Mouse (Mus musculus): Measurements from ENCODE around the gene Gm5269. TPM values are rescaled to one million over a fixed set of nuclear protein-coding genes. Genes with fewer than 3 reads are reported as not detected.

Gm5269 gene
- polyA plus RNA-seq, 2 experiments: 0.25 TPM; not detected in 1

GRCm38 (mm10) chr1:45917136-45917803 lies 27.2 kb upstream of the Gm5269 start:
- Histone ChIP-seq H3K27me3 (ENCODE audit: control insufficient read depth, insufficient read depth, low read length) (no peaks in the 10 kb centered on the region), H3K4me3 (ENCODE audit: insufficient read depth in 1 of 2, low read depth in 2 of 2, low read length in 2 of 2) (no peak overlapping the region), H3K36me3 (replicated peaks; ENCODE audit: control insufficient read depth, insufficient read depth, low read depth) (peaks cover 58% of the 10 kb centered on the region), H3K9ac (replicated peaks) (no peak overlapping the region), H3K27ac (no peak overlapping the region), H3K4me1 (replicated peaks; ENCODE audit: control insufficient read depth in 2 of 2, insufficient read depth in 2 of 2, low read length in 1 of 2) (peaks cover 0 to 6% of the 10 kb centered on the region in 2 experiments; a peak in 2 of 4 replicates), H3K9me3 (ENCODE audit: control insufficient read depth, low read length) (no peaks in the 10 kb centered on the region), H3K4me2 (ENCODE audit: low read depth) (no peak overlapping the region)
- ATAC-seq (ENCODE audit: insufficient read depth) (no peak), DNase-seq (ENCODE audit: low read depth in 3 of 3, low spot score in 3 of 3) (no peak)
- WGBS (ENCODE audit: insufficient replicate concordance): 69% methylated on average over 4 of the region's 4 CpGs
- TF ChIP-seq CTCF (IDR thresholded peaks at IDR 0.05; ENCODE audit: low read depth) (no peak), EP300 (IDR thresholded peaks at IDR 0.05; ENCODE audit: low read depth) (no peak)

GRCm38 (mm10) chr1:45916174-45916573 lies 26.1 kb upstream of the Gm5269 start:
- Histone ChIP-seq H3K4me2 (ENCODE audit: low read depth) (no peak overlapping the region), H3K4me1 (replicated peaks; ENCODE audit: control insufficient read depth in 2 of 2, insufficient read depth in 2 of 2, low read length in 1 of 2) (peaks cover 0 to 6% of the 10 kb centered on the region in 2 experiments; a peak in 2 of 4 replicates), H3K27ac (no peak overlapping the region), H3K36me3 (replicated peaks; ENCODE audit: control insufficient read depth, insufficient read depth, low read depth) (peaks cover 64% of the 10 kb centered on the region), H3K9me3 (ENCODE audit: control insufficient read depth, low read length) (no peaks in the 10 kb centered on the region), H3K4me3 (ENCODE audit: insufficient read depth in 1 of 2, low read depth in 2 of 2, low read length in 2 of 2) (no peak overlapping the region), H3K27me3 (ENCODE audit: control insufficient read depth, insufficient read depth, low read length) (no peaks in the 10 kb centered on the region), H3K9ac (replicated peaks) (no peak overlapping the region)
- ATAC-seq (ENCODE audit: insufficient read depth) (no peak), DNase-seq (ENCODE audit: low read depth in 3 of 3, low spot score in 3 of 3) (no peak)
- WGBS (ENCODE audit: insufficient replicate concordance): 41% methylated on average over 3 of the region's 3 CpGs
- TF ChIP-seq CTCF (IDR thresholded peaks at IDR 0.05; ENCODE audit: low read depth) (no peak), EP300 (IDR thresholded peaks at IDR 0.05; ENCODE audit: low read depth) (no peak)

- Histone ChIP-seq H3K4me3 (ENCODE audit: insufficient read depth in 1 of 2, low read depth in 2 of 2, low read length in 2 of 2) (no peak overlapping the region), H3K4me1 (replicated peaks; ENCODE audit: control insufficient read depth in 2 of 2, insufficient read depth in 2 of 2, low read length in 1 of 2) (0 out of 4 replicates have a peak, but pooled peaks cover 0 to 3% of the 10 kb centered on the region in 2 experiments), H3K9me3 (ENCODE audit: control insufficient read depth, low read length) (no peaks in the 10 kb centered on the region), H3K4me2 (ENCODE audit: low read depth) (no peak overlapping the region), H3K9ac (replicated peaks) (no peak overlapping the region), H3K27ac (no peak overlapping the region), H3K36me3 (replicated peaks; ENCODE audit: control insufficient read depth, insufficient read depth, low read depth) (peaks cover 63% of the 10 kb centered on the region), H3K27me3 (ENCODE audit: control insufficient read depth, insufficient read depth, low read length) (no peaks in the 10 kb centered on the region)
- TF ChIP-seq CTCF (IDR thresholded peaks at IDR 0.05; ENCODE audit: low read depth) (no peak), EP300 (IDR thresholded peaks at IDR 0.05; ENCODE audit: low read depth) (no peak)
- ATAC-seq (ENCODE audit: insufficient read depth): no peak
- DNase-seq (ENCODE audit: low read depth in 3 of 3, low spot score in 3 of 3): no peak
- WGBS (ENCODE audit: insufficient replicate concordance): 78% methylated on average over 4 of the region's 4 CpGs
Measured at GRCm38 (mm10) chr1:45914236-45914635, 24.2 kb upstream of the Gm5269 start.

GRCm38 (mm10) chr1:45905107-45905821 lies 15.2 kb upstream of the Gm5269 start:
- no peak overlapping the region for H3K27ac ChIP-seq

GRCm38 (mm10) chr1:45904161-45904560 lies 14.1 kb upstream of the Gm5269 start:
- ATAC-seq (ENCODE audit: insufficient read depth): no peak

More at GRCm38 (mm10) chr1:45905107-45905821, 15.2 kb upstream of the Gm5269 start:
- Histone ChIP-seq H3K4me3 (ENCODE audit: insufficient read depth in 1 of 2, low read depth in 2 of 2, low read length in 2 of 2) (no peak overlapping the region), H3K27me3 (ENCODE audit: control insufficient read depth, insufficient read depth, low read length) (no peaks in the 10 kb centered on the region), H3K36me3 (replicated peaks; ENCODE audit: control insufficient read depth, insufficient read depth, low read depth) (peaks cover 20% of the 10 kb centered on the region), H3K4me2 (ENCODE audit: low read depth) (no peak overlapping the region), H3K9ac (replicated peaks) (no peak overlapping the region), H3K4me1 (replicated peaks; ENCODE audit: control insufficient read depth in 2 of 2, insufficient read depth in 2 of 2, low read length in 1 of 2) (peaks cover 0 to 8% of the 10 kb centered on the region in 2 experiments; a peak in 2 of 4 replicates), H3K9me3 (ENCODE audit: control insufficient read depth, low read length) (no peaks in the 10 kb centered on the region)
- no peak for TF ChIP-seq EP300 (IDR thresholded peaks at IDR 0.05; ENCODE audit: low read depth)
- TF ChIP-seq CTCF (IDR thresholded peaks at IDR 0.05; ENCODE audit: low read depth): no peak
- WGBS (ENCODE audit: insufficient replicate concordance): 32% methylated on average over 5 of the region's 5 CpGs
- DNase-seq (ENCODE audit: low read depth in 3 of 3, low spot score in 3 of 3) (peak in 1 of 3 experiments; percentile 6), ATAC-seq (ENCODE audit: insufficient read depth) (peak; percentile 43)

More at GRCm38 (mm10) chr1:45904161-45904560, 14.1 kb upstream of the Gm5269 start:
- DNase-seq (ENCODE audit: low read depth in 3 of 3, low spot score in 3 of 3): no peak
- Histone ChIP-seq H3K4me3 (ENCODE audit: insufficient read depth in 1 of 2, low read depth in 2 of 2, low read length in 2 of 2) (no peak overlapping the region), H3K9me3 (ENCODE audit: control insufficient read depth, low read length) (no peaks in the 10 kb centered on the region), H3K36me3 (replicated peaks; ENCODE audit: control insufficient read depth, insufficient read depth, low read depth) (peaks cover 13% of the 10 kb centered on the region), H3K4me1 (replicated peaks; ENCODE audit: control insufficient read depth in 2 of 2, insufficient read depth in 2 of 2, low read length in 1 of 2) (peaks cover 0 to 8% of the 10 kb centered on the region in 2 experiments; a peak in 2 of 4 replicates), H3K4me2 (ENCODE audit: low read depth) (no peak overlapping the region), H3K27me3 (ENCODE audit: control insufficient read depth, insufficient read depth, low read length) (no peaks in the 10 kb centered on the region), H3K27ac (no peak overlapping the region), H3K9ac (replicated peaks) (no peak overlapping the region)
- no peak for TF ChIP-seq CTCF (IDR thresholded peaks at IDR 0.05; ENCODE audit: low read depth)
- no peak for TF ChIP-seq EP300 (IDR thresholded peaks at IDR 0.05; ENCODE audit: low read depth)
- 68% methylated on average over 3 of the region's 3 CpGs for WGBS (ENCODE audit: insufficient replicate concordance)

All from liver, embryonic 14.5 days (tissue).